Mouse (Mus musculus): ENCODE results near the gene Plxna2. TPM values are rescaled to one million over a fixed set of nuclear protein-coding genes. Genes with fewer than 3 reads are reported as not detected.

The Plxna2 gene
- polyA plus RNA-seq, 1 experiment, result 34.7 TPM

GRCm38 (mm10) chr1:194630498-194631056, 12.6 kb downstream of the Plxna2 start:
- Histone ChIP-seq H3K27ac (ENCODE audit: insufficient read depth, low read length) (no peak overlapping the region), H3K4me3 (ENCODE audit: insufficient read depth, low read length) (no peak overlapping the region), H3K4me1 (ENCODE audit: control insufficient read depth, insufficient read depth, low read length) (peaks cover 30% of the 10 kb centered on the region)
- TF ChIP-seq CTCF (IDR thresholded peaks at IDR 0.05; ENCODE audit: extremely low read depth, insufficient read depth, low read length) (no peak), POLR2A (IDR thresholded peaks at IDR 0.05; ENCODE audit: extremely low read depth, insufficient read depth, low read length) (no peak)

GRCm38 (mm10) chr1:194631574-194631973, 13.6 kb downstream of the Plxna2 start:
- Histone ChIP-seq H3K4me3 (ENCODE audit: insufficient read depth, low read length) (no peak overlapping the region), H3K4me1 (ENCODE audit: control insufficient read depth, insufficient read depth, low read length) (peaks cover 28% of the 10 kb centered on the region), H3K27ac (ENCODE audit: insufficient read depth, low read length) (no peak overlapping the region)
- no peak for TF ChIP-seq POLR2A (IDR thresholded peaks at IDR 0.05; ENCODE audit: extremely low read depth, insufficient read depth, low read length)
- TF ChIP-seq CTCF (IDR thresholded peaks at IDR 0.05; ENCODE audit: extremely low read depth, insufficient read depth, low read length), result no peak

- Histone ChIP-seq H3K4me1 (ENCODE audit: control insufficient read depth, insufficient read depth, low read length) (peaks cover 28% of the 10 kb centered on the region), H3K4me3 (ENCODE audit: insufficient read depth, low read length) (no peak overlapping the region), H3K27ac (ENCODE audit: insufficient read depth, low read length) (no peak overlapping the region)
- TF ChIP-seq CTCF (IDR thresholded peaks at IDR 0.05; ENCODE audit: extremely low read depth, insufficient read depth, low read length) (no peak), POLR2A (IDR thresholded peaks at IDR 0.05; ENCODE audit: extremely low read depth, insufficient read depth, low read length) (no peak)
Observed at GRCm38 (mm10) chr1:194632029-194632428, 14.0 kb downstream of the Plxna2 start.

- Histone ChIP-seq H3K27ac (ENCODE audit: insufficient read depth, low read length) (no peak overlapping the region), H3K4me1 (ENCODE audit: control insufficient read depth, insufficient read depth, low read length) (peaks cover 15% of the 10 kb centered on the region), H3K4me3 (ENCODE audit: insufficient read depth, low read length) (no peak overlapping the region)
- no peak for TF ChIP-seq CTCF (IDR thresholded peaks at IDR 0.05; ENCODE audit: extremely low read depth, insufficient read depth, low read length)
Observed at GRCm38 (mm10) chr1:194635411-194635810, 17.4 kb downstream of the Plxna2 start.

GRCm38 (mm10) chr1:194635942-194636341, 17.9 kb downstream of the Plxna2 start:
- Histone ChIP-seq H3K27ac (ENCODE audit: insufficient read depth, low read length) (no peak overlapping the region), H3K4me1 (ENCODE audit: control insufficient read depth, insufficient read depth, low read length) (peaks cover 12% of the 10 kb centered on the region), H3K4me3 (ENCODE audit: insufficient read depth, low read length) (no peak overlapping the region)
- TF ChIP-seq CTCF (IDR thresholded peaks at IDR 0.05; ENCODE audit: extremely low read depth, insufficient read depth, low read length) (no peak), POLR2A (IDR thresholded peaks at IDR 0.05; ENCODE audit: extremely low read depth, insufficient read depth, low read length) (no peak)

GRCm38 (mm10) chr1:194637391-194638304, 19.6 kb downstream of the Plxna2 start:
- H3K4me3 ChIP-seq (ENCODE audit: insufficient read depth, low read length), result no peak overlapping the region
- TF ChIP-seq CTCF (IDR thresholded peaks at IDR 0.05; ENCODE audit: extremely low read depth, insufficient read depth, low read length) (no peak), POLR2A (IDR thresholded peaks at IDR 0.05; ENCODE audit: extremely low read depth, insufficient read depth, low read length) (no peak)
- H3K27ac ChIP-seq (ENCODE audit: insufficient read depth, low read length), result no peak overlapping the region
- peaks cover 16% of the 10 kb centered on the region for H3K4me1 ChIP-seq (ENCODE audit: control insufficient read depth, insufficient read depth, low read length)

GRCm38 (mm10) chr1:194641601-194642301, 23.7 kb downstream of the Plxna2 start:
- TF ChIP-seq POLR2A (IDR thresholded peaks at IDR 0.05; ENCODE audit: extremely low read depth, insufficient read depth, low read length), result no peak
- no peak for TF ChIP-seq CTCF (IDR thresholded peaks at IDR 0.05; ENCODE audit: extremely low read depth, insufficient read depth, low read length)
- Histone ChIP-seq H3K27ac (ENCODE audit: insufficient read depth, low read length) (peak overlapping the region; percentile 74), H3K4me3 (ENCODE audit: insufficient read depth, low read length) (no peak overlapping the region), H3K4me1 (ENCODE audit: control insufficient read depth, insufficient read depth, low read length) (peaks cover 19% of the 10 kb centered on the region)

GRCm38 (mm10) chr1:194642302-194642787, 24.3 kb downstream of the Plxna2 start:
- TF ChIP-seq POLR2A (IDR thresholded peaks at IDR 0.05; ENCODE audit: extremely low read depth, insufficient read depth, low read length), result no peak
- no peak for TF ChIP-seq CTCF (IDR thresholded peaks at IDR 0.05; ENCODE audit: extremely low read depth, insufficient read depth, low read length)
- peak overlapping the region; percentile 74 for H3K27ac ChIP-seq (ENCODE audit: insufficient read depth, low read length)
- H3K4me3 ChIP-seq (ENCODE audit: insufficient read depth, low read length), result no peak overlapping the region
- H3K4me1 ChIP-seq (ENCODE audit: control insufficient read depth, insufficient read depth, low read length), result peaks cover 21% of the 10 kb centered on the region

GRCm38 (mm10) chr1:194643930-194644329, 25.9 kb downstream of the Plxna2 start:
- TF ChIP-seq POLR2A (IDR thresholded peaks at IDR 0.05; ENCODE audit: extremely low read depth, insufficient read depth, low read length) (no peak), CTCF (IDR thresholded peaks at IDR 0.05; ENCODE audit: extremely low read depth, insufficient read depth, low read length) (no peak)
- no peak overlapping the region for H3K4me3 ChIP-seq (ENCODE audit: insufficient read depth, low read length)
- no peak overlapping the region for H3K27ac ChIP-seq (ENCODE audit: insufficient read depth, low read length)
- peaks cover 23% of the 10 kb centered on the region for H3K4me1 ChIP-seq (ENCODE audit: control insufficient read depth, insufficient read depth, low read length)

Data from cortical plate, adult 2 months (tissue).